Mouse (Mus musculus) spleen, adult 2 months (tissue): ENCODE results near the gene Eif4e3. TPM values are rescaled to one million over a fixed set of nuclear protein-coding genes. Genes with fewer than 3 reads are reported as not detected.

Experiments used
- DNase-seq, 2 experiments: peaks; one replicate each; pipeline versions ENCODE4 v3.0.0 to v3.0.0-alpha.2; 2012 to 2021; ENCODE audit warnings: low spot score in 2 of 2, low read depth in 1 of 2
- H3K27ac ChIP-seq: fragments of 200-500 bp; 2 replicates; pipeline ENCODE4 v1.5.1; 2012; ENCODE audit warnings: low read length, inconsistent platforms; ENCODE audit not compliant: insufficient read depth
- H3K27me3 ChIP-seq: fragments of 200-500 bp; 2 replicates; pipeline ENCODE4 v1.6.1; 2012; ENCODE audit warnings: mild to moderate bottlenecking, moderate library complexity, low read length, inconsistent platforms; ENCODE audit not compliant: control insufficient read depth, insufficient read depth
- H3K36me3 ChIP-seq: fragments of 200-500 bp; 2 replicates; pipeline ENCODE4 v1.6.1; 2012; ENCODE audit warnings: mild to moderate bottlenecking, low read length, inconsistent platforms; ENCODE audit not compliant: control insufficient read depth, insufficient read depth
- H3K4me1 ChIP-seq: fragments of 200-500 bp; 2 replicates; pipeline ENCODE4 v1.6.1; 2011; ENCODE audit warnings: inconsistent platforms; ENCODE audit not compliant: control insufficient read depth, insufficient read depth, insufficient read length
- H3K4me3 ChIP-seq: fragments of 200-500 bp; 2 replicates; pipeline ENCODE4 v1.5.1; 2011; ENCODE audit warnings: mild to moderate bottlenecking, inconsistent platforms; ENCODE audit not compliant: insufficient read depth, insufficient read length; ENCODE audit errors: extremely low read depth
- CTCF ChIP-seq: fragments of 200-500 bp; IDR thresholded peaks from 2 replicates; pipeline ENCODE4 v1.5.1; 2011; ENCODE audit warnings: mild to moderate bottlenecking, inconsistent platforms; ENCODE audit not compliant: insufficient read depth, insufficient read length, insufficient replicate concordance; ENCODE audit errors: extremely low read depth
- POLR2A ChIP-seq: fragments of 200-500 bp; IDR thresholded peaks from 2 replicates; pipeline ENCODE4 v1.6.1; 2011; ENCODE audit warnings: low read depth, low read length, inconsistent platforms
- WGBS: fragments of 180-500 bp; shearing (Covaris S2); methylation state at CpG from one replicate; pipeline ENCODE4 v1.1.7; 2018; 5-methylcytosine and 5-hydroxymethylcytosine counted together
- polyA plus RNA-seq: library from polyadenylated mRNA; depleted of rRNA; stranded (reverse); fragments of >200 nt; gene quantifications from 2 replicates; pipeline ENCODE4 v1.2.3, GENCODE M21; 2012; rRNA removed

The Eif4e3 gene
- polyA plus RNA-seq, 1 experiment: 3.9 TPM

DNA sequence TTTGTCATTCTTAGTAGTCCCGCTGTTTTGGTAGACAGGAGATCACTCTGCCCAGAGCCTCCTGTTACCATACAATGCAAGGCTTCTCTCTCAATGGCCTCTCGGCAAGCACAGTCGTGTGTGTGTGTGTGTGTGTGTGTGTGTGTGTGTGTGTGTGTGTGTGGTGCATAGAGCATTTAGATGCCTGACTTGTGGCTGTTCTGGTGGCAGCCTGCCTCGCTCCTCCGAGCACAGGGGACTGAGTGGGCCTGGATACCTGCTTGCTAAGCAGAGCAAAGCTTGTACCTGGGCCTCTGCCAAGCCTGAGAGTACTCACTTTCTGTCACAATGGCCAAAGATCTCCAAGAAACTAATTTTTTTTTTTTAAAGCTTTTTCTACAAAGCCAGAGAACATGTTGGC lies 67.3 kb downstream of the Eif4e3 start:
- Histone ChIP-seq H3K36me3 (no peaks in the 10 kb centered on the region), H3K4me1 (no peaks in the 10 kb centered on the region), H3K27ac (no peak overlapping the region), H3K27me3 (no peaks in the 10 kb centered on the region), H3K4me3 (no peak overlapping the region)
- TF ChIP-seq CTCF (no peak), POLR2A (no peak)
- no peak for DNase-seq
- 89% methylated on average over 5 of the region's 5 CpGs for WGBS

DNA sequence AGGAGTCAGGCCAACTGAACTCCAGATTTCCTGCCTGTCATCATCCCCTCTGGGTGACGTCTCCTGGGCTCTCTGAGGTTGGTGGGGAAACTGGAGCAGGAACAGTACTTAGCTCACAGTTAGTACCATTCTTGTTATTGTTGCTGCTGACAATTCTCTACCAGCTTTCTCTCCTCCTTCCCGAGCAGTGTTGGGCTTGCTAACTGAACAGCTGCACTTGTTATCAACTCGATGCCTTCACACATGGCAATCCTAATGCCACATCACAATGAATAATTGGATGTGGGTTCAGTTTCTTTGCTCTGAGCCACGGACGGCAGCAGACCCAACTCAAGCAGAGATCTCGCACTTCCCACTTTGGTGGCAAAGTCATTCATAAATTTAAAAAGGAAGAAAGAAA lies 89.5 kb downstream of the Eif4e3 start:
- Histone ChIP-seq H3K4me3 (no peak overlapping the region), H3K4me1 (no peaks in the 10 kb centered on the region), H3K27me3 (no peaks in the 10 kb centered on the region), H3K36me3 (no peaks in the 10 kb centered on the region), H3K27ac (no peak overlapping the region)
- no peak for DNase-seq
- 46% methylated on average over 6 of the region's 6 CpGs for WGBS
- TF ChIP-seq POLR2A (no peak), CTCF (no peak)

DNA sequence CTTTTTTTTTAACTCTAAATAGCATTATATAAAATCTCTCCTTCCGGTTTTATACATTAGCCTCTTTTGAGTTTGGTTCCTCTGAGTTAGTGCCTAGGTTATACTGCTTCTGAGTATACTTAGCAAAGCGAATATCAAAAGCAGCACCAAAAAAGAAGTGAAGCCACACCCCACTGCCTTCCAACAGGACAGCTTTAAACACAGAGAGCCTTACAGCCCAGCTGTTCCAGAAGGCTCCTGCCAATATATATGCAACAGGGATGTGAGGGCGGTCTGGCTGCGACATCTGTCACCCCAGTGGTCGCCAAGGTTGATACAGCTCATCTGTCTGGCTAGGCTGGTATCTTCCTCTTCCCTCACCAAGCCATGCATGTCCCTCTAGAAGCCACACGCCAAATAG lies 90.9 kb downstream of the Eif4e3 start:
- no peaks in the 10 kb centered on the region for H3K27me3 ChIP-seq
- 88% methylated on average over 6 of the region's 6 CpGs for WGBS
- no peak overlapping the region for H3K4me3 ChIP-seq
- H3K27ac ChIP-seq: no peak overlapping the region
- DNase-seq: no peak
- TF ChIP-seq CTCF (no peak), POLR2A (no peak)
- no peaks in the 10 kb centered on the region for H3K4me1 ChIP-seq
- H3K36me3 ChIP-seq: no peaks in the 10 kb centered on the region

Other genes with a start within 250 kb of the Eif4e3 start
- gene Foxp1, start 144.1 kb downstream of the Eif4e3 start, polyA plus RNA-seq: 162 and 201 TPM in 2 replicates
- 0.93 and 1.7 TPM in 2 replicates for gene Gm20696, start within 50 bp of the Eif4e3 start, polyA plus RNA-seq
- 0.25 and 0.39 TPM in 2 replicates for gene Gpr27, start 25.9 kb upstream of the Eif4e3 start, polyA plus RNA-seq
- gene Prok2, start 59.6 kb upstream of the Eif4e3 start, polyA plus RNA-seq: not detected in 2 replicates